Mouse (Mus musculus): Measurements from ENCODE around the gene Gnat2.

The Gnat2 gene

DNA sequence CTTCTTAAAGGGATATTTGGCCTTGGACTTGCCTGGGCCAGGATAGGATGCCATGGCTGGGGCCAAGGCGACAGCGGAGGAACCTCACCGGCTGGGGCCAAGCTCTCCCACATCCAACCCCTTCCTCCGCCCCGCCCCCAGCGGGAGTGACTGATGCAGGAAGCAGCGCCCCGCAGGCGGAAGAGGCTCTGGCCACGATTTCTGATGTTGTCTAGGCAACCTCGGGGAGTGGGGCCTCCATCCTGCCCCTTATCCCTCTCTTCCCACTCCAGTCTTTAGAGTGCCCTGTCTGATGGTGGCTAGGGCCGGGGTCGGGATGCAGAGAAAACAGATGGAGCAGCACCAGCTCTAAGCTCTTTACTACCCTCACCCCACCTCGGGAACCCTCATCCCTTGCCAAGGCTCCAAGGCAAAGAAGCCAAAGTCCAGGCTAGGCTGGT is 7.3 kb upstream of the Gnat2 start:
- peak; percentile 95 to 98 for DNase-seq

- peak; percentile 79 to 90 for DNase-seq
Measured at GRCm38 (mm10) chr3:108085721-108086469, 6.7 kb upstream of the Gnat2 start.

- peak; percentile 56 to 73 for DNase-seq
Measured at GRCm38 (mm10) chr3:108086470-108086979, 6.1 kb upstream of the Gnat2 start, which contains the start of gene Ampd2. Ampd2 (minus strand) TSS chr3:108086651.

- no peak for DNase-seq
Measured at GRCm38 (mm10) chr3:108087329-108087728, 5.3 kb upstream of the Gnat2 start.

GRCm38 (mm10) chr3:108088842-108089380 is 3.7 kb upstream of the Gnat2 start:
- no peak for DNase-seq

GRCm38 (mm10) chr3:108089916-108090315 is 2.7 kb upstream of the Gnat2 start:
- no peak for DNase-seq

DNA sequence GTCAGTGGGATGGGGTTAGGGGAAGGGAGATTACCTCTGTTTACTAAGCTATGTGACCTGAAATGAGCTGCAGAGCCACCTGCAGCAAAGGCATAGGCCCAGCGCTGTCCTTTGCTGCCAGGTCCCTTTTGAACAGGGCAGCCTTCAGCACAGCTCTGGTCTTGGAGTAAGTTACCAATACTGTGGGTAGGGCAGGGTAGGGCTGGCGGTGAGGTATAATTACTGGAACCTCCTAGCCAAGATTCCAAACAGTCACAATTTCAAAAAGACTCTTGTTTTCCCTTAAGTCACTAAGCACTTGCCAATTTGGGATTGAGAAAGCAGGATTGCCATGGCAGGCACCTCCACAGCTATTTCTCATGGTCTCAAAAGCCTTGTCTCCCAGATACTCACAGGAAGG is 2.0 kb upstream of the Gnat2 start:
- DNase-seq: no peak

DNA sequence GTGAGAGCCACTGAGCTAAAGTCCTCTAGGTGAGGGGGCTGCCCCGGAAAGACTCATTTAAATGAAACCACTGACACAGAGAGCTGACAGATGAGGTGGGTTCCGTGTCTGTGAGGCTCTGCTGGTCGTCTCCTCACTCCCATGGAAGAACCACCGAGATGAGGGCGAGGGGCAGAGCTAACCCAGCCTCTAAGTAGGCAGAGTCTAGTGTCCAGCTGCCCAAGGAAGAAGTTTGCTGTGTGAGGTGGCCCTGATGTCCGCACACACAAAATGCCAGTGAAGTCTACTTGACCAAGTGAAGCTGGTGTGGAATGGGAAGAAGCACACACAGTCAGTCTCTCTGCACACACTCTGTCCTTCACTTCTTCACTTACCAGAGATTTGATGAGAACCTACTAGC is 559 bp upstream of the Gnat2 start:
- DNase-seq: no peak

GRCm38 (mm10) chr3:108093306-108093705 is 717 bp downstream of the Gnat2 start:
- DNase-seq: no peak

DNA sequence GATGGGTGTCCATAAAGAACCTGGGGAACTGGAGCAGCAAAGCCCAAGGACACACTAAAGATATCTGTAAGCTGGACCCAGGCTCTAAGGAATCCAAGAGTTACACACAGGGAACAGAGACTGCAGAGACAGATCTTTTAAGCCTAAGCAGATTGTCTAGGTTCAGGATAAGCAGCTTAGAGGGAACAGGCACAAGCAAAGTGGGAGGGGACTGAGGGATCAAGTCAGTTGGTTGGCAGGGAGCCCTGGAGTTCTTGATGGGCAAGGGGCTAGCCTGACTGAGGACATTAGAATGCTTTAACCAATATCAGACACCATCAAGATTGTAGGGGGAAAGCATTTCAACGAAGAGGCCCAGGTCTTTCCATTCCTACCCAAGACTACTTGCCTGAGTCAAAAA is 1.6 kb downstream of the Gnat2 start:
- no peak for DNase-seq

DNA sequence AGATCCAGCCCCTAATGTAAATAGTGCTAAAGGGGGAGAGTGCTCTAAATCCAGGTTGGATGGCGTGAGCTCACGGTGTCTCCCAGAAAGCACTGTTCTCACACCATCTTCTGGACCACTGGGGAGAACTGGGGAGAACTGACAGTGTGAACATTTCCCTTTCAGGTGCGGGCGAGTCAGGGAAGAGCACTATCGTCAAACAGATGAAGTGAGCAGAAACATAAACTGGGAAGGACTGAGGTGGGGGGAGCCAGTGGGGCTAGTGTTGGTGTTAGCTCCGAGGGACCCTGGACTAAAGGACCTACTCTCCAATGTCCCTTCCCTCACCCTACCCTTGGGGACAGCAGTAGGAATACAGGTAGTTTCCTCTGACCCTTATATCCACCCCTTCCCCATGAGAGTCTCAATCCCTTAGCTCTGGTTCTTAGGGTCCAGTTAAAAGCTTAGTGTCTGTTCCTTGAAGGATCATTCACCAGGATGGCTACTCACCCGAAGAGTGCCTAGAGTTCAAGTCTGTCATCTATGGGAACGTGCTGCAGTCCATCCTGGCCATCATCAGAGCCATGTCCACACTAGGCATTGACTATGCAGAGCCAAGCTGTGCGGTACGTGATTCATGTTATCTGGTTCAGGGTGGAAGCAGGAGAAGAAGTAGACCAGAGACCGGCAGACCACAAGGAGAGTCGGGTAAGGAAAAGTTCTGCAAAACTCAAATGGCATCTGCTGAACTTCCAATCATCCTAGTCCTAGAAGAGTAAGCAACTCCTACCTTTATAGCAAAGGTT is 2.6 kb downstream of the Gnat2 start:
- DNase-seq: no peak

DNA sequence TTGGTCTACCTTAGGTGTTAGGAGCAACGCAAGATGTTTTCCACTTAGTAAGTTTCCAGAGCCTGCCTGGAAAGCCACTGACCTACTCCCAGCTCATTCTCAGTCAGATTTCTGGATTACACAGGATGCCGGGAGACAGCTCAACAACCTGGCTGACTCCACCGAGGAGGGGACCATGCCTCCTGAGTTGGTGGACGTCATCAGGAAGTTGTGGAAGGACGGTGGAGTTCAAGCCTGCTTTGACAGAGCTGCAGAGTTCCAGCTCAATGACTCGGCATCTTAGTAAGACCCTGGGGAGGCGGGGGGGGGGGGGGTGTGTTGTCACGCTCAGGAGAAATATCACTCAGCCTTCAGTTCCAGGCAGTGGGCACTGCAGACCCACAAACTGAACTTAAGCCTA is 3.6 kb downstream of the Gnat2 start:
- no peak for DNase-seq

DNA sequence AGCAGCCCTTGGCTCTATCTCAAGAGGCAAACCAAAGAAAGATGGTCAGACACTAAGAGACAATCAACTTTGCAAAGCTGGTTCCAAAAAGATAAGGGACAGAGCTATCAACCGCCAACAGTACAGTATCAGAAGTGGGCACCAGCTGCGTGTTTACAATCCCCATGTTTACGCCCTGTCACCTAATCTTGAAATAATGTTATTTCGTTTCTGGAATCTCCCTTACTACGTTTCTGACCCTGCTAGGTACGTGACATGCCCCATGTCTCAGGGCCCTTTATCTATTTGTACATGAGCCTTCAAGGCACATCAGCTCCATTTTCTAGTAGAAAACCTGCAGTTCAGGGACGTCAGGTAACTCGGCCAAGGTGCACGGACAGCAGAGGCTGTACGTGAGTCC is 4.1 kb downstream of the Gnat2 start:
- DNase-seq: no peak

DNA sequence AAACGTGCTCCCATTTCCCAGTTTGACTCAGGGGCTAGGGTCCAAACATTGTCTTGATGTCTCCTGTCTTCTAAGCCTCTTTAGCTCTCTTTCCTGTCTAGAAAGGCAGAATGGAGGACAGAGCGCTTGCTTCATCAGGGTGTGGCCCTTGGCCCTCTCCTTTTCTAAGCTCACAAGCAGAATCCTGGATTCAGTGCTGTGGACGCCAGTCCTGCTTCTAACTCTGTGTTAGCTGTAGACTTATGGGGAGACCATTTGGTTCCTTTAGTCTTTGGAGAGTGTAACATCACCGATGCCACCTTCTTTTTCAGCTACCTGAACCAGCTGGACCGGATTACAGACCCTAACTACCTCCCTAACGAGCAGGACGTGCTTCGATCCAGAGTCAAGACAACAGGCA is 5.1 kb downstream of the Gnat2 start:
- DNase-seq: no peak

DNA sequence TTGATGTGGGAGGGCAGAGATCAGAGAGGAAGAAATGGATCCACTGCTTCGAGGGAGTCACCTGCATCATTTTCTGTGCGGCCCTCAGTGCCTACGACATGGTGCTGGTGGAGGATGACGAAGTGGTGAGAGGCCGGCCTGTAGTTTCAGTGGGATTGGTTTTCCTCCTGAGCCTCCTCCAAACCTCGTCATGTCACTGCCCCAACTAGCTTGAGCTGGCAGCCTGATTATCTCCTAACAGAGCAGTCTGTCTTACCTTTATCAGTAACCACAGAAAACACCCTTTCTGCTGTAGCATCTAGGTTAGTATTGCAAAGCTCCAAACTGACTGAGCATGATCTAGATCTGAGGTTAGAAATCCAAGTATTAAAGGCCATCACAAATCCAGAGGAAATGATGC is 5.7 kb downstream of the Gnat2 start:
- no peak for DNase-seq

DNA sequence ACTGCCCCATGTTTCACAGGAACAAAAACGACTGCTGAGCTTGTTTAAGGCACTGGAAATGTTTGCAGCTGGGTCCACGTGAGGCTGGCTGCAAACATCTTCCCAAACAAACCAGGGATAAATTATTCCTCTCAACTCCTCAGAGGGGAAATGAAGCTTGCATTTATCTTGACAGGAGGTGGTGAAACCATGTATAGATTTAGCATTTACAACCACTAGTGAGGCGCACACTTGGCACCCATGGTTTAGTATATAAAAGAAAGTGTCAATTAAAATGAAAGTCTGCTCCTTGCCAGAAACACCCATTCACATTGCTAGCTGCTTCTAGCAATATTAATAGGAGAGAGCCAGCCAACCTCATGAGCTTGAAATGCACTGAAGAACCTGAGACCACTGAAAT is 9.0 kb downstream of the Gnat2 start:
- no peak for DNase-seq

DNA sequence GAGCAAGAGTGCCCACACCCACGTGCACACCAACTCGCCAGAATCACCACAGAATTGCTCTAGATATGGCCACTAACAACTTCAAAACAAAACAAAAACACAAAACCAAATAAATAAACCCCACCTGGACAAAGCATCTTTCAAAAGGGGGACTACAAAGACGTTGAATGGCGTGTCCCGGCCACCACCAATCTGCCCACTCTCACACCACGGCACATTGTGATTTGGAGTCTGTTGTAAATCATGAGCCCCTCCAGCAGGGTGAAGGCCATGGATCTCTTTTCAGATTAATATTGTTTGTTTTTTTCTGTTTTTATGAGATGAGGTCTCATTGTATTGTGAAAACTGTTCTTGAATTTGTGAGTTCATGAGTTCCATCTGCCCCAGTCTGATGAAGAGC is 9.5 kb downstream of the Gnat2 start:
- DNase-seq: no peak

GRCm38 (mm10) chr3:108105281-108105680 is 12.7 kb downstream of the Gnat2 start:
- DNase-seq: no peak

GRCm38 (mm10) chr3:108111320-108111719 is 18.7 kb downstream of the Gnat2 start:
- no peak for DNase-seq

- no peak for DNase-seq
Measured at GRCm38 (mm10) chr3:108112246-108112645, 19.7 kb downstream of the Gnat2 start.

DNA sequence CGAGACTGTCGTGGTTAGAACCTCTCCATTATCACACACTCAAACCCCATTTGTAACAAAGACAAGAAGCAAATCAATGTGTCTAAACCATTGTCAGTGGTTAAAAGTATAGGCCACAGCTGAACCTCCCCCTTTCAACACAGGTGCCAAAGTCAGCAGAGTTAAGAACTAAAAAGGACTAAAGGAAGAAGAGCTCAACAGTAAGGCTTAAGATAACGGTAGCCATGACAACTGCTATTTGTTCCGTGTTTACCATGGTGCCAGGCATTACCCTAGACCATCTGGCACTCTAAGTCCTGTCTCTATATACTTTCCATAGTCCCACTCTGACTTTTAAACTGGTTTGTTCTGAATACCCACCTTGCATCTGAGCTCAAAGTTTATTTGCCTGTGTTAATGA is 20.1 kb downstream of the Gnat2 start:
- no peak for DNase-seq

- no peak for DNase-seq
Measured at GRCm38 (mm10) chr3:108113591-108114289, 21.2 kb downstream of the Gnat2 start.

DNA sequence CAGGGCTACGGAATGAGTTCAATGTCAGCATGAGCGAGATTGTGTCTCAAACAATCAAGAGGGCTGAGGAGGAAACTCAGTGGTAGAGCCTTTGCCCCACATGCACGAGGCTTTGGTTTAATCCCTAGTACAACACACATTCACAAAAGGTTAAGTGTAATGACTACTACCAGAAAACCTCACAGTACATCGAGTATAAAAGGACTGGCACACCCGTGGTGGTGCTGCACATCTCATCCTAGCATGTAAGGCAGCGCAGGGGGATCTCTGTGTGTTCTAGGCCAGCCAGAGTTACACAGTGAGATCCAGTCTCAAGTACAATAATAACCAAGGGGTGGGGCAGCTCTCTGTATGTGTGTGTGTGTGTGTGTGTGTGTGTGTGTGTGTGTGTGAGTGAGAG is 24.9 kb downstream of the Gnat2 start:
- DNase-seq: no peak

Data from cerebellum, adult 18-20 months (tissue).